Mouse (Mus musculus): ENCODE results near the gene Mrps26. TPM values are rescaled to one million over a fixed set of nuclear protein-coding genes. Genes with fewer than 3 reads are reported as not detected.

Mrps26 gene
- total RNA-seq, 1 experiment, result 57.0 TPM

GRCm38 (mm10) chr2:130579791-130580190 is 16.2 kb downstream of the Mrps26 start:
- Histone ChIP-seq H3K9ac (ENCODE audit: insufficient read depth, low read depth, low read length, poor library complexity, severe bottlenecking) (no peak overlapping the region), H3K4me3 (ENCODE audit: insufficient read depth in 1 of 2, low read depth in 1 of 2, low read length in 2 of 2, poor library complexity in 1 of 2, severe bottlenecking in 1 of 2) (no peak overlapping the region), H3K9me3 (ENCODE audit: control insufficient read depth, insufficient read depth, low read depth, low read length) (no peaks in the 10 kb centered on the region), H3K27ac (ENCODE audit: insufficient read depth, low read depth, low read length, poor library complexity, severe bottlenecking) (no peak overlapping the region), H3K4me1 (ENCODE audit: control insufficient read depth in 2 of 2, insufficient read depth in 2 of 2, low read length in 2 of 2, poor library complexity in 1 of 2) (peaks cover 0 to 10% of the 10 kb centered on the region in 2 experiments; a peak in 2 of 4 replicates), H3K36me3 (ENCODE audit: control insufficient read depth, insufficient read depth, low read length, poor library complexity, severe bottlenecking) (no peaks in the 10 kb centered on the region)
- in situ Hi-C loops (cut with MboI; ENCODE audit: low sequenced_read_pairs in 2 of 2, unreplicated experiment in 2 of 2), result no loop called here
- DNase-seq (ENCODE audit: low read depth, low spot score), result no peak
- TF ChIP-seq MAFK (IDR thresholded peaks at IDR 0.05; ENCODE audit: insufficient read depth, low read depth, low read length) (no peak), CHD2 (IDR thresholded peaks at IDR 0.05; ENCODE audit: low read depth, low read length) (no peak), ZC3H11A (IDR thresholded peaks at IDR 0.05; ENCODE audit: borderline replicate concordance, low read depth, low read length) (no peak), ZNF384 (IDR thresholded peaks at IDR 0.05; ENCODE audit: low read depth, low read length) (no peak), HCFC1 (IDR thresholded peaks at IDR 0.05; ENCODE audit: borderline replicate concordance, insufficient read depth, low read length) (no peak)

GRCm38 (mm10) chr2:130581201-130581600 is 17.7 kb downstream of the Mrps26 start:
- peak overlapping the region; percentile 53 to 59 for H3K4me3 ChIP-seq (ENCODE audit: insufficient read depth in 1 of 2, low read depth in 1 of 2, low read length in 2 of 2, poor library complexity in 1 of 2, severe bottlenecking in 1 of 2)
- TF ChIP-seq CHD2 (IDR thresholded peaks at IDR 0.05; ENCODE audit: low read depth, low read length) (no peak), MAFK (IDR thresholded peaks at IDR 0.05; ENCODE audit: insufficient read depth, low read depth, low read length) (no peak), ZNF384 (IDR thresholded peaks at IDR 0.05; ENCODE audit: low read depth, low read length) (no peak), ZC3H11A (IDR thresholded peaks at IDR 0.05; ENCODE audit: borderline replicate concordance, low read depth, low read length) (no peak), HCFC1 (IDR thresholded peaks at IDR 0.05; ENCODE audit: borderline replicate concordance, insufficient read depth, low read length) (no peak)
- DNase-seq (ENCODE audit: low read depth, low spot score), result no peak
- no peaks in the 10 kb centered on the region for H3K36me3 ChIP-seq (ENCODE audit: control insufficient read depth, insufficient read depth, low read length, poor library complexity, severe bottlenecking)
- H3K4me1 ChIP-seq (ENCODE audit: control insufficient read depth in 2 of 2, insufficient read depth in 2 of 2, low read length in 2 of 2, poor library complexity in 1 of 2), result peaks cover 0 to 10% of the 10 kb centered on the region in 2 experiments; a peak in 2 of 4 replicates
- H3K9ac ChIP-seq (ENCODE audit: insufficient read depth, low read depth, low read length, poor library complexity, severe bottlenecking), result no peak overlapping the region
- H3K9me3 ChIP-seq (ENCODE audit: control insufficient read depth, insufficient read depth, low read depth, low read length), result no peaks in the 10 kb centered on the region
- H3K27ac ChIP-seq (ENCODE audit: insufficient read depth, low read depth, low read length, poor library complexity, severe bottlenecking), result no peak overlapping the region
- in situ Hi-C loops (cut with MboI; ENCODE audit: low sequenced_read_pairs in 2 of 2, unreplicated experiment in 2 of 2), result no loop called here

GRCm38 (mm10) chr2:130582552-130582951 is 19.0 kb downstream of the Mrps26 start, which contains the start of gene Avp:
Gene Avp (minus strand): TSS chr2:130582554.
- no peak for DNase-seq (ENCODE audit: low read depth, low spot score)
- H3K27ac ChIP-seq (ENCODE audit: insufficient read depth, low read depth, low read length, poor library complexity, severe bottlenecking), result no peak within 1 kb of the TSS
- H3K9me3 ChIP-seq (ENCODE audit: control insufficient read depth, insufficient read depth, low read depth, low read length), result no peaks in the 10 kb centered on the region
- peaks cover 0 to 9% of the 10 kb centered on the region in 2 experiments; a peak in 1 of 4 replicates for H3K4me1 ChIP-seq (ENCODE audit: control insufficient read depth in 2 of 2, insufficient read depth in 2 of 2, low read length in 2 of 2, poor library complexity in 1 of 2)
- in situ Hi-C loops (cut with MboI; ENCODE audit: low sequenced_read_pairs in 2 of 2, unreplicated experiment in 2 of 2), result no loop called here
- no peak within 1 kb of the TSS for H3K4me3 ChIP-seq (ENCODE audit: insufficient read depth in 1 of 2, low read depth in 1 of 2, low read length in 2 of 2, poor library complexity in 1 of 2, severe bottlenecking in 1 of 2)
- H3K36me3 ChIP-seq (ENCODE audit: control insufficient read depth, insufficient read depth, low read length, poor library complexity, severe bottlenecking), result no peaks in the 10 kb centered on the region
- TF ChIP-seq MAFK (IDR thresholded peaks at IDR 0.05; ENCODE audit: insufficient read depth, low read depth, low read length) (no peak), ZC3H11A (IDR thresholded peaks at IDR 0.05; ENCODE audit: borderline replicate concordance, low read depth, low read length) (no peak), CHD2 (IDR thresholded peaks at IDR 0.05; ENCODE audit: low read depth, low read length) (no peak), ZNF384 (IDR thresholded peaks at IDR 0.05; ENCODE audit: low read depth, low read length) (no peak), HCFC1 (IDR thresholded peaks at IDR 0.05; ENCODE audit: borderline replicate concordance, insufficient read depth, low read length) (no peak)
- H3K9ac ChIP-seq (ENCODE audit: insufficient read depth, low read depth, low read length, poor library complexity, severe bottlenecking), result no peak within 1 kb of the TSS

- no peak overlapping the region for H3K9ac ChIP-seq (ENCODE audit: insufficient read depth, low read depth, low read length, poor library complexity, severe bottlenecking)
- TF ChIP-seq CHD2 (IDR thresholded peaks at IDR 0.05; ENCODE audit: low read depth, low read length) (no peak), MAFK (IDR thresholded peaks at IDR 0.05; ENCODE audit: insufficient read depth, low read depth, low read length) (no peak), ZC3H11A (IDR thresholded peaks at IDR 0.05; ENCODE audit: borderline replicate concordance, low read depth, low read length) (no peak), ZNF384 (IDR thresholded peaks at IDR 0.05; ENCODE audit: low read depth, low read length) (no peak), HCFC1 (IDR thresholded peaks at IDR 0.05; ENCODE audit: borderline replicate concordance, insufficient read depth, low read length) (no peak)
- in situ Hi-C loops (cut with MboI; ENCODE audit: low sequenced_read_pairs in 2 of 2, unreplicated experiment in 2 of 2), result no loop called here
- no peak for DNase-seq (ENCODE audit: low read depth, low spot score)
- H3K36me3 ChIP-seq (ENCODE audit: control insufficient read depth, insufficient read depth, low read length, poor library complexity, severe bottlenecking), result no peaks in the 10 kb centered on the region
- H3K4me1 ChIP-seq (ENCODE audit: control insufficient read depth in 2 of 2, insufficient read depth in 2 of 2, low read length in 2 of 2, poor library complexity in 1 of 2), result peaks cover 0 to 7% of the 10 kb centered on the region in 2 experiments; a peak in 1 of 4 replicates
- H3K9me3 ChIP-seq (ENCODE audit: control insufficient read depth, insufficient read depth, low read depth, low read length), result no peaks in the 10 kb centered on the region
- no peak overlapping the region for H3K4me3 ChIP-seq (ENCODE audit: insufficient read depth in 1 of 2, low read depth in 1 of 2, low read length in 2 of 2, poor library complexity in 1 of 2, severe bottlenecking in 1 of 2)
- H3K27ac ChIP-seq (ENCODE audit: insufficient read depth, low read depth, low read length, poor library complexity, severe bottlenecking), result no peak overlapping the region
Observed at GRCm38 (mm10) chr2:130583902-130584560, 20.5 kb downstream of the Mrps26 start.

Measured in ES-E14 (cell line).